Mouse (Mus musculus): Measurements from ENCODE around the gene Stk40. TPM values are rescaled to one million over a fixed set of nuclear protein-coding genes. Genes with fewer than 3 reads are reported as not detected.

Stk40 gene
- polyA plus RNA-seq (2015; fragmentation: Illumina TruSeq; extraction: RNeasy Lipid Tissue Mini Kit (QIAGEN cat#74804); ENCODE audit: low read depth, low replicate concordance) = 23.9 TPM

GRCm38 (mm10) chr4:126103590-126104068 is at the start of gene Stk40:
TSS of gene Stk40 (plus strand) at chr4:126103957.

GRCm38 (mm10) chr4:126058134-126058996 is 45.4 kb upstream of the Stk40 start, which contains the start of gene Oscp1:
TSS of gene Oscp1 (plus strand) at chr4:126058565.

GRCm38 (mm10) chr4:126096464-126097111 is 7.2 kb upstream of the Stk40 start, which contains the start of gene Lsm10:
TSS of gene Lsm10 (plus strand) at chr4:126096623.

GRCm38 (mm10) chr4:126147533-126148160 is 43.9 kb downstream of the Stk40 start, which contains the start of gene Eva1b:
TSS of gene Eva1b (plus strand) at chr4:126147744.

GRCm38 (mm10) chr4:126163067-126163659 is 59.4 kb downstream of the Stk40 start, which contains the start of gene Sh3d21:
TSS of gene Sh3d21 (minus strand) at chr4:126163491.

Other genes with a start within 250 kb of the Stk40 start
- 4.1 TPM for gene Csf3r, start 79.4 kb upstream of the Stk40 start, polyA plus RNA-seq (2015; fragmentation: Illumina TruSeq; extraction: RNeasy Lipid Tissue Mini Kit (QIAGEN cat#74804); ENCODE audit: low read depth, low replicate concordance)
- 78.6 TPM for gene Mrps15, start 57.0 kb upstream of the Stk40 start, polyA plus RNA-seq (2015; fragmentation: Illumina TruSeq; extraction: RNeasy Lipid Tissue Mini Kit (QIAGEN cat#74804); ENCODE audit: low read depth, low replicate concordance)
- gene Oscp1, start 45.4 kb upstream of the Stk40 start, polyA plus RNA-seq (2015; fragmentation: Illumina TruSeq; extraction: RNeasy Lipid Tissue Mini Kit (QIAGEN cat#74804); ENCODE audit: low read depth, low replicate concordance) = 53.9 TPM
- 19.2 TPM for gene Lsm10, start 7.3 kb upstream of the Stk40 start, polyA plus RNA-seq (2015; fragmentation: Illumina TruSeq; extraction: RNeasy Lipid Tissue Mini Kit (QIAGEN cat#74804); ENCODE audit: low read depth, low replicate concordance)
- gene Eva1b, start 43.8 kb downstream of the Stk40 start, polyA plus RNA-seq (2015; fragmentation: Illumina TruSeq; extraction: RNeasy Lipid Tissue Mini Kit (QIAGEN cat#74804); ENCODE audit: low read depth, low replicate concordance) = 3.1 TPM
- gene Sh3d21, start 59.5 kb downstream of the Stk40 start, polyA plus RNA-seq (2015; fragmentation: Illumina TruSeq; extraction: RNeasy Lipid Tissue Mini Kit (QIAGEN cat#74804); ENCODE audit: low read depth, low replicate concordance) = 0.88 TPM
- gene Thrap3, start 98.8 kb downstream of the Stk40 start, polyA plus RNA-seq (2015; fragmentation: Illumina TruSeq; extraction: RNeasy Lipid Tissue Mini Kit (QIAGEN cat#74804); ENCODE audit: low read depth, low replicate concordance) = 82.6 TPM
- 148 TPM for gene Map7d1, start 152.4 kb downstream of the Stk40 start, polyA plus RNA-seq (2015; fragmentation: Illumina TruSeq; extraction: RNeasy Lipid Tissue Mini Kit (QIAGEN cat#74804); ENCODE audit: low read depth, low replicate concordance)
- 121 TPM for gene Trappc3, start 158.4 kb downstream of the Stk40 start, polyA plus RNA-seq (2015; fragmentation: Illumina TruSeq; extraction: RNeasy Lipid Tissue Mini Kit (QIAGEN cat#74804); ENCODE audit: low read depth, low replicate concordance)
- 3.2 TPM for gene Col8a2, start 182.8 kb downstream of the Stk40 start, polyA plus RNA-seq (2015; fragmentation: Illumina TruSeq; extraction: RNeasy Lipid Tissue Mini Kit (QIAGEN cat#74804); ENCODE audit: low read depth, low replicate concordance)
- 29.6 TPM for gene Adprhl2, start 217.7 kb downstream of the Stk40 start, polyA plus RNA-seq (2015; fragmentation: Illumina TruSeq; extraction: RNeasy Lipid Tissue Mini Kit (QIAGEN cat#74804); ENCODE audit: low read depth, low replicate concordance)
- 3.8 TPM for gene Tekt2, start 221.7 kb downstream of the Stk40 start, polyA plus RNA-seq (2015; fragmentation: Illumina TruSeq; extraction: RNeasy Lipid Tissue Mini Kit (QIAGEN cat#74804); ENCODE audit: low read depth, low replicate concordance)